Mouse (Mus musculus) heart, adult 2 months (tissue): ENCODE results near the gene Ube2o. TPM values are rescaled to one million over a fixed set of nuclear protein-coding genes. Genes with fewer than 3 reads are reported as not detected.
A peak's percentile ranks its signal among the peaks of the same experiment; 100 is the strongest.

Experiments
- DNase-seq, 2 experiments: peaks; one replicate each; pipeline ENCODE4 v3.0.0; 2021
- H3K27ac ChIP-seq: fragments of 200-600 bp; 2 replicates; pipeline ENCODE4 v1.8.1; 2022
- H3K27me3 ChIP-seq: fragments of 200-500 bp; 2 replicates; pipeline ENCODE4 v1.6.1; 2012; ENCODE audit warnings: mild to moderate bottlenecking, low read length, inconsistent platforms, mixed read lengths; ENCODE audit not compliant: control insufficient read depth, insufficient read depth
- H3K36me3 ChIP-seq: fragments of 200-500 bp; 2 replicates; pipeline ENCODE4 v1.6.1; 2012; ENCODE audit warnings: low read length, inconsistent platforms; ENCODE audit not compliant: control insufficient read depth, insufficient read depth
- H3K4me1 ChIP-seq: fragments of 200-500 bp; 2 replicates; pipeline ENCODE4 v1.6.1; 2011; ENCODE audit warnings: low read length; ENCODE audit not compliant: control insufficient read depth, insufficient read depth
- H3K4me3 ChIP-seq: fragments of 200-600 bp; 2 replicates; pipeline ENCODE4 v1.8.1; 2022
- H3K79me2 ChIP-seq: fragments of 200-500 bp; replicated peaks from 2 replicates; pipeline ENCODE4 v1.6.1; 2012; ENCODE audit warnings: mild to moderate bottlenecking, inconsistent platforms, low read length, moderate library complexity, mixed read lengths; ENCODE audit not compliant: control insufficient read depth, insufficient read depth
- H3K9ac ChIP-seq: fragments of 200-500 bp; 2 replicates; pipeline ENCODE4 v1.6.1; 2012; ENCODE audit warnings: low read depth, mild to moderate bottlenecking, control low read depth, inconsistent platforms, low read length, mixed read lengths
- CTCF ChIP-seq: fragments of 200-600 bp; IDR thresholded peaks from 2 replicates; pipeline ENCODE4 v1.8.1; 2022; ENCODE audit warnings: antibody characterized with exemption, mild to moderate bottlenecking, moderate library complexity
- EP300 ChIP-seq: fragments of 200-500 bp; IDR thresholded peaks from 2 replicates; pipeline ENCODE4 v1.6.1; 2011; ENCODE audit warnings: low read depth, low read length, control low read depth; ENCODE audit not compliant: insufficient read depth
- POLR2A ChIP-seq: fragments of 200-500 bp; IDR thresholded peaks from 2 replicates; pipeline ENCODE4 v1.6.1; 2011; ENCODE audit warnings: mild to moderate bottlenecking, low read depth, low read length, control low read depth; ENCODE audit not compliant: insufficient read depth
- WGBS: fragments of 180-500 bp; shearing (Covaris S2); methylation state at CpG from one replicate; pipeline ENCODE4 v1.1.7; 2018; 5-methylcytosine and 5-hydroxymethylcytosine counted together
- intact Hi-C: fragments of 180-260 bp; cut with DNase I; formaldehyde crosslinking; loops from one replicate; pipeline ENCODE4 v1.15.1; 2025
- long read RNA-seq: library from polyadenylated mRNA; stranded (forward); transcript quantifications from one replicate; pipeline ENCODE4 v2.0.0, GENCODE M21; 2021
- polyA plus RNA-seq: library from polyadenylated mRNA; depleted of rRNA; stranded (reverse); fragments of >200 nt; gene quantifications from 2 replicates; pipeline ENCODE4 v1.2.3, GENCODE M21; 2012; rRNA removed
- total RNA-seq, 2 experiments: library from RNA; stranded (reverse); gene quantifications; 2 replicates each; pipeline ENCODE4 v1.2.3; 2021

Gene Ube2o
- total RNA-seq (10 to 100 TPM; 24.8 to 36.3 TPM), polyA plus RNA-seq (22.6 and 26.4 TPM in 2 replicates)
- long read RNA-seq, full-length matches to known transcripts: 10 of 21 reads
- long read RNA-seq, partial matches to known transcripts: 7 of 21 reads
- long read RNA-seq, other reads (novel, unspliced or antisense): 4 of 21 reads

DNA sequence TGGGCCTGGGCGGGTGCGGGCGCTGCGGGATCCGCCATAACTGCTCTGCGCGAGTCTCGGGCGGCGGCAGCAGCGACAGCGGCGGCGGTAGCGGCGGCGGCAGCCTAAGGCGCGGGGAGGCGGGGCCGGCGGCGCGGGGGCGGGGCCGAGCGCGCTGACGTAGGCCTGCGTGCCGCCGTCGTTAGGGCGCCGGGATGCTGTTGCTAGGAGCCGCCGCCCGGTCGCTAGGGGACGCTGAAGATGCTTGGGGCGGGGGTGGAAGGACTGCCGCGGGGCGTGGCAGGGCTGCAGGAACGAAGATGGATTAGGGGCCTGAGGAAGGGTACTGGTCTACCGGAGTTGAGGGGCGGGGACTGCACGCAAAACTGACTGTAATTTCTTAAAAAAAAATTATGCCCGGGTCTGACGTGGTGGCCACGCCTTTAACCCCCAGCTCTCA is at the start of gene Ube2o:
TSS of gene Ube2o (minus strand) at position 72 of the 439 bp plus-strand sequence.
- no peaks in the 10 kb centered on the region for H3K27me3 ChIP-seq
- no peaks in the 10 kb centered on the region for H3K36me3 ChIP-seq
- H3K27ac ChIP-seq: peak within 1 kb of the TSS; percentile 73
- no peaks in the 10 kb centered on the region for H3K4me1 ChIP-seq
- intact Hi-C loops: no loop called here
- 0 out of 2 replicates have a peak, but pooled peaks cover under 1% of the 10 kb centered on the region for H3K79me2 ChIP-seq
- H3K9ac ChIP-seq: peak within 1 kb of the TSS; percentile 94
- 3% methylated on average over 38 of the region's 51 CpGs for WGBS
- H3K4me3 ChIP-seq: peak within 1 kb of the TSS; percentile 92
- DNase-seq: peak; percentile 91 to 94
- peak; percentile 44; the same call in 1 of the 2 replicates for TF ChIP-seq POLR2A
- TF ChIP-seq CTCF: peak; percentile 59
- no peak for TF ChIP-seq EP300

GRCm38 (mm10) chr11:116630171-116630965 is 49.1 kb upstream of the Ube2o start:
- 30% methylated on average over 12 of the region's 12 CpGs for WGBS
- H3K27ac ChIP-seq: peak overlapping the region; percentile 5; the same call in 1 of the 2 replicates
- DNase-seq: no peak

GRCm38 (mm10) chr11:116629472-116629871 is 48.2 kb upstream of the Ube2o start:
- 80% methylated on average over 6 of the region's 6 CpGs for WGBS

More at GRCm38 (mm10) chr11:116630171-116630965, 49.1 kb upstream of the Ube2o start:
- TF ChIP-seq EP300 (no peak), POLR2A (no peak), CTCF (no peak)
- Histone ChIP-seq H3K79me2 (no peaks in the 10 kb centered on the region), H3K4me1 (0 out of 2 replicates have a peak, but pooled peaks cover 1% of the 10 kb centered on the region), H3K9ac (no peak overlapping the region), H3K4me3 (no peak overlapping the region), H3K27me3 (no peaks in the 10 kb centered on the region), H3K36me3 (no peaks in the 10 kb centered on the region)
- intact Hi-C loops: no loop called here

DNA sequence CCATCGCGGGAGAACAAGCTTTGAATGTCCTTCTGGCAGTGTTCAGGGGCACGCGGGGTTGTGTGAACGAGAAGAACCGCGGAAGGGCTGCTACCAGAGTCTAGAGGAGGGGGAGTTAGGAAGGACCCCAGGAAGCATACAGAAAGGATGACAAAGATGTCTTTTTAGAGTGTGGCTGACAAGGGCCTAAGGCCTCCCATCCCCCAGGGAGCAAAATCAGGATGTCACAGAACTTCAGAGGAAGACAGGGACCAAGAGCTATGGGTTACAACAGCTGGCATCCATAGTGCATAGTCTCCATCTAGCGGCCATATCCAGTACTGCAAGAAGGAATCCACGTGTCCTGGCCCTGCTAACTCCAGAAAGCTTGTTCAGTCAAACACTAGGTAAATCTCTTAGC is 47.5 kb upstream of the Ube2o start:
- Histone ChIP-seq H3K79me2 (no peaks in the 10 kb centered on the region), H3K27ac (peak overlapping the region; percentile 20), H3K9ac (no peak overlapping the region), H3K36me3 (no peaks in the 10 kb centered on the region), H3K4me1 (peaks cover 5% of the 10 kb centered on the region; the same call in 1 of the 2 replicates), H3K27me3 (no peaks in the 10 kb centered on the region), H3K4me3 (no peak overlapping the region)
- intact Hi-C loops: loop anchor here (1.0 to 5.0 kb wide), 4 partner anchors 25 to 136 kb away; partner anchors contain the start of gene Prpsap1
- peak; percentile 84 to 86 for DNase-seq
- TF ChIP-seq CTCF (peak; percentile 97; the same call in 1 of the 2 replicates), EP300 (peak; percentile 96), POLR2A (no peak)
- WGBS: 48% methylated on average over 9 of the region's 9 CpGs

More at GRCm38 (mm10) chr11:116629472-116629871, 48.2 kb upstream of the Ube2o start:
- intact Hi-C loops: loop anchor here (1.0 to 5.0 kb wide), 4 partner anchors 26 to 137 kb away; partner anchors contain the start of gene Prpsap1
- H3K9ac ChIP-seq: no peak overlapping the region
- DNase-seq: no peak
- no peak for TF ChIP-seq POLR2A
- no peak for TF ChIP-seq CTCF
- TF ChIP-seq EP300: no peak
- peaks cover 3% of the 10 kb centered on the region; the same call in 1 of the 2 replicates for H3K4me1 ChIP-seq
- H3K36me3 ChIP-seq: no peaks in the 10 kb centered on the region
- H3K79me2 ChIP-seq: no peaks in the 10 kb centered on the region
- peak overlapping the region; percentile 17 for H3K27ac ChIP-seq
- no peak overlapping the region for H3K4me3 ChIP-seq
- H3K27me3 ChIP-seq: no peaks in the 10 kb centered on the region

DNA sequence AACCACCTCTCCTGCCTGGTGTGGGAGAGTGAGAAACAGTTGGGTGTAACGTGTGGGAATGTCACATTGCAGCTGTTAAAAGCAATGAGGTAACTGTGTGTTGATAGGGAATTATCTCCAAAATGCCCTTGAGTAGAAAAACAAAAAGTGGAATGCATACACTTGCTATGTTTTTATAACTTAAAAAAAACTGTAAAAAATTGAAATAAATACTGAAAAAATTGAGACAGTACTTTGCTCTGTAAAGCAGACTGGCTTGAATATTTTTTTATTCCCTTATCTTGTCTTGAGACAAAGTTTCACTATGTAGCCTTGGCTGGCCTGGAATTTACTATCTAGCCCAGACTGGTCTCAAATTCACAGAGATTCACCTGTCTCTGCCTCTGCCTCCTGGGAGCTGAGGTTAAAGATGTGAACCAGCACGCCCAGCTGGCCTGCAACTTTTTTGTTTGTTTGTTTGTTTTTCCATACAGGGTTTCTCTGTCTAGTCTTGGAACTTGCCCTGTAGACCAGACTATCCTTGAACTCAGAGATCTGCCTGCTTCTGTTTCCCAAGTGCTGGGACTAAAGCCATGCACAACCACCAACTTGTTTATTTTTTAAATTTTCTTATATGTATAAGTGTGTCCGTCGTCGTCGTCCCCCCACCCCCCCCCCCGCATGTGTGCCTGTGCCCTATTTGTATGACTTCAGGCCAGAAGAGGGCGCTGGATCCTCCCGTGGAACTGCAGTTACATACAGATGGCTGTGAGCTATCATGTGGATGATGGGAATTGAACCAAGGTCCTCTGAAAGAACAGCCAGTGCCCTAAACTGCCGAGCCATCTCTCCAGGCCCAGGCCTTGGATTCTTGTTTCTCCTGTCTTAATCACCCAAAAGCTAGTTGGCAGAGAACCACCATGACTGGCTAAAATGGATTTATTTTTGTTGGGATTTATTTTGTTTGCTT is 46.1 kb upstream of the Ube2o start:
- no peak overlapping the region for H3K27ac ChIP-seq
- no peak overlapping the region for H3K9ac ChIP-seq
- TF ChIP-seq EP300 (no peak), CTCF (peak; percentile 47), POLR2A (no peak)
- H3K36me3 ChIP-seq: no peaks in the 10 kb centered on the region; the same call in 1 of the 2 replicates
- WGBS: 45% methylated on average over 10 of the region's 10 CpGs
- DNase-seq: peak in 1 of 2 experiments; percentile 51
- no peaks in the 10 kb centered on the region for H3K27me3 ChIP-seq
- intact Hi-C loops: loop anchor here (5.0 kb wide), 1 partner anchor 135 kb away; the partner anchor contains the start of gene Prpsap1
- H3K79me2 ChIP-seq: peaks cover 2% of the 10 kb centered on the region; the same call in 1 of the 2 replicates
- H3K4me3 ChIP-seq: no peak overlapping the region
- peaks cover 10% of the 10 kb centered on the region for H3K4me1 ChIP-seq
